Mouse (Mus musculus) lung, embryonic 16.5 days (tissue): ENCODE measurements around the gene Def6. TPM values are rescaled to one million over a fixed set of nuclear protein-coding genes. Genes with fewer than 3 reads are reported as not detected.

ENCODE experiments used
- ATAC-seq: fragments of 200-750 bp; cut with Nextera tagmentation; 2 replicates; pipeline ENCODE4 v1.8.0; 2017; ENCODE audit warnings: low read depth, mild to moderate bottlenecking, moderate library complexity
- H3K27ac ChIP-seq: fragments of 300-500 bp; sonication (generic); 2 replicates; pipeline ENCODE4 v1.5.1; 2014; ENCODE audit warnings: mild to moderate bottlenecking, control low read depth, low read length
- H3K27me3 ChIP-seq: fragments of 300-500 bp; sonication (generic); 2 replicates; pipeline ENCODE4 v1.6.1; 2014; ENCODE audit warnings: low read depth, low read length, mixed read lengths; ENCODE audit not compliant: control insufficient read depth, insufficient read depth
- H3K36me3 ChIP-seq: fragments of 300-500 bp; sonication (generic); 2 replicates; pipeline ENCODE4 v1.6.1; 2014; ENCODE audit warnings: low read length; ENCODE audit not compliant: control insufficient read depth, insufficient read depth
- H3K4me1 ChIP-seq: fragments of 300-500 bp; sonication (generic); replicated peaks from 2 replicates; pipeline ENCODE4 v1.6.1; 2014; ENCODE audit warnings: low read length, mixed read lengths; ENCODE audit not compliant: control insufficient read depth, insufficient read depth
- H3K4me2 ChIP-seq: fragments of 300-500 bp; sonication (generic); 2 replicates; pipeline ENCODE4 v1.6.1; 2014; ENCODE audit warnings: low read depth, low read length, control low read depth
- H3K4me3 ChIP-seq: fragments of 300-500 bp; sonication (generic); 2 replicates; pipeline ENCODE4 v1.5.1; 2014; ENCODE audit warnings: mild to moderate bottlenecking, low read length, control low read depth
- H3K9ac ChIP-seq: fragments of 300-500 bp; sonication (generic); 2 replicates; pipeline ENCODE4 v1.6.1; 2014; ENCODE audit warnings: low read length, control low read depth
- H3K9me3 ChIP-seq: fragments of 300-500 bp; sonication (generic); 2 replicates; pipeline ENCODE4 v1.6.1; 2016; ENCODE audit warnings: low read length; ENCODE audit not compliant: control insufficient read depth
- WGBS: fragments of 180-500 bp; shearing (Covaris S2); extraction: QIAGEN DNeasy Blood & Tissue Kit; methylation state at CpG from one replicate; pipeline ENCODE4 v1.1.7; 2014; 5-methylcytosine and 5-hydroxymethylcytosine counted together
- polyA plus RNA-seq: library from polyadenylated mRNA; unstranded; fragments of >200 nt; fragmentation: Nextera tagmentation; extraction: Ambion mirVana; gene quantifications from 2 replicates; pipeline ENCODE4 v1.2.1, GENCODE M21; 2015

Gene Def6
- polyA plus RNA-seq, 1 experiment from 2014 or later: 5.2 TPM

- peak overlapping the region; percentile 73 for H3K27ac ChIP-seq
- H3K9ac ChIP-seq: peak overlapping the region; percentile 25; the same call in 1 of the 2 replicates
- H3K4me1 ChIP-seq: peaks cover 25% of the 10 kb centered on the region
- H3K9me3 ChIP-seq: peaks cover 12% of the 10 kb centered on the region
- WGBS: 25% methylated on average over 13 of the region's 13 CpGs
- peak; percentile 69 for ATAC-seq
- H3K27me3 ChIP-seq: no peaks in the 10 kb centered on the region
- no peaks in the 10 kb centered on the region for H3K36me3 ChIP-seq
- peak overlapping the region; percentile 28 for H3K4me2 ChIP-seq
- H3K4me3 ChIP-seq: no peak overlapping the region
These were observed 49.2 kb downstream of the Def6 start for GRCm38 (mm10) chr17:28256651-28257328.

GRCm38 (mm10) chr17:28258325-28258724 lies 50.7 kb downstream of the Def6 start:
- ATAC-seq: no peak
- Histone ChIP-seq H3K4me3 (no peak overlapping the region), H3K36me3 (no peaks in the 10 kb centered on the region), H3K27me3 (no peaks in the 10 kb centered on the region), H3K9ac (no peak overlapping the region), H3K27ac (no peak overlapping the region), H3K4me2 (no peak overlapping the region), H3K9me3 (peaks cover 12% of the 10 kb centered on the region), H3K4me1 (peaks cover 22% of the 10 kb centered on the region)
- WGBS: 86% methylated on average over 9 of the region's 9 CpGs

GRCm38 (mm10) chr17:28259890-28260542 lies 52.4 kb downstream of the Def6 start:
- peaks cover 26% of the 10 kb centered on the region for H3K4me1 ChIP-seq
- ATAC-seq: no peak

GRCm38 (mm10) chr17:28260543-28260909 lies 52.9 kb downstream of the Def6 start:
- Histone ChIP-seq H3K4me1 (peaks cover 26% of the 10 kb centered on the region), H3K4me2 (no peak overlapping the region), H3K9me3 (peaks cover 12% of the 10 kb centered on the region), H3K27ac (no peak overlapping the region), H3K9ac (no peak overlapping the region), H3K27me3 (no peaks in the 10 kb centered on the region), H3K36me3 (no peaks in the 10 kb centered on the region), H3K4me3 (no peak overlapping the region)
- no peak for ATAC-seq
- WGBS: 81% methylated on average over 9 of the region's 9 CpGs

More at GRCm38 (mm10) chr17:28259890-28260542, 52.4 kb downstream of the Def6 start:
- Histone ChIP-seq H3K27ac (no peak overlapping the region), H3K27me3 (no peaks in the 10 kb centered on the region), H3K4me3 (no peak overlapping the region), H3K9me3 (peaks cover 12% of the 10 kb centered on the region), H3K4me2 (no peak overlapping the region), H3K9ac (no peak overlapping the region), H3K36me3 (no peaks in the 10 kb centered on the region)
- WGBS: 79% methylated on average over 16 of the region's 16 CpGs

GRCm38 (mm10) chr17:28261795-28262194 lies 54.2 kb downstream of the Def6 start:
- 0 out of 2 replicates have a peak, but pooled peaks cover 2% of the 10 kb centered on the region for H3K36me3 ChIP-seq
- H3K4me1 ChIP-seq: peaks cover 16% of the 10 kb centered on the region
- H3K27ac ChIP-seq: no peak overlapping the region
- ATAC-seq: no peak
- no peak overlapping the region for H3K4me2 ChIP-seq
- H3K9me3 ChIP-seq: peaks cover 12% of the 10 kb centered on the region
- H3K9ac ChIP-seq: no peak overlapping the region
- no peaks in the 10 kb centered on the region for H3K27me3 ChIP-seq
- H3K4me3 ChIP-seq: no peak overlapping the region
- 52% methylated on average over 11 of the region's 11 CpGs for WGBS

GRCm38 (mm10) chr17:28263181-28263894 lies 55.8 kb downstream of the Def6 start:
- no peak overlapping the region for H3K4me2 ChIP-seq
- H3K4me1 ChIP-seq: 0 out of 2 replicates have a peak, but pooled peaks cover 7% of the 10 kb centered on the region
- no peak overlapping the region for H3K27ac ChIP-seq
- no peaks in the 10 kb centered on the region for H3K27me3 ChIP-seq
- peaks cover 12% of the 10 kb centered on the region for H3K9me3 ChIP-seq
- no peak for ATAC-seq
- H3K36me3 ChIP-seq: 0 out of 2 replicates have a peak, but pooled peaks cover 2% of the 10 kb centered on the region
- no peak overlapping the region; the same call in 1 of the 2 replicates for H3K9ac ChIP-seq
- 54% methylated on average over 13 of the region's 13 CpGs for WGBS
- H3K4me3 ChIP-seq: no peak overlapping the region

GRCm38 (mm10) chr17:28267251-28267650 lies 59.7 kb downstream of the Def6 start:
- no peak overlapping the region for H3K4me3 ChIP-seq
- no peak overlapping the region for H3K27ac ChIP-seq
- no peak overlapping the region for H3K9ac ChIP-seq
- H3K27me3 ChIP-seq: no peaks in the 10 kb centered on the region
- H3K9me3 ChIP-seq: no peaks in the 10 kb centered on the region
- no peak overlapping the region for H3K4me2 ChIP-seq
- no peak for ATAC-seq
- H3K36me3 ChIP-seq: 0 out of 2 replicates have a peak, but pooled peaks cover 2% of the 10 kb centered on the region
- WGBS: 79% methylated on average over 5 of the region's 5 CpGs
- peaks cover 29% of the 10 kb centered on the region for H3K4me1 ChIP-seq

GRCm38 (mm10) chr17:28270165-28270564 lies 62.6 kb downstream of the Def6 start:
- Histone ChIP-seq H3K4me1 (peaks cover 31% of the 10 kb centered on the region), H3K27ac (peak overlapping the region; percentile 84), H3K9me3 (no peaks in the 10 kb centered on the region), H3K9ac (peak overlapping the region; percentile 28; the same call in 1 of the 2 replicates), H3K36me3 (0 out of 2 replicates have a peak, but pooled peaks cover 2% of the 10 kb centered on the region), H3K4me3 (no peak overlapping the region), H3K4me2 (no peak overlapping the region), H3K27me3 (no peaks in the 10 kb centered on the region)
- 28% methylated on average over 13 of the region's 13 CpGs for WGBS
- peak; percentile 74 for ATAC-seq
